Mouse (Mus musculus) Muller cell, postnatal 12 days (primary cell): Measurements from ENCODE around the gene Gm3376.
"Not testable (repeated sequence)": the region's sequence is repeated elsewhere in the genome, so short reads cannot be mapped to it uniquely, and the experiment has no call there.

ENCODE experiments used
- DNase-seq: peaks from one replicate; pipeline ENCODE4 v3.0.0-alpha.2; 2015; ENCODE audit errors: inconsistent ontology term

Gm3376 gene

GRCm38 (mm10) chrY:3771373-3771772 is at the start of gene Gm3376:
Gm3376 (plus strand) TSS chrY:3771673.
- DNase-seq, result not testable (repeated sequence)
